In the genomic region with DNA sequence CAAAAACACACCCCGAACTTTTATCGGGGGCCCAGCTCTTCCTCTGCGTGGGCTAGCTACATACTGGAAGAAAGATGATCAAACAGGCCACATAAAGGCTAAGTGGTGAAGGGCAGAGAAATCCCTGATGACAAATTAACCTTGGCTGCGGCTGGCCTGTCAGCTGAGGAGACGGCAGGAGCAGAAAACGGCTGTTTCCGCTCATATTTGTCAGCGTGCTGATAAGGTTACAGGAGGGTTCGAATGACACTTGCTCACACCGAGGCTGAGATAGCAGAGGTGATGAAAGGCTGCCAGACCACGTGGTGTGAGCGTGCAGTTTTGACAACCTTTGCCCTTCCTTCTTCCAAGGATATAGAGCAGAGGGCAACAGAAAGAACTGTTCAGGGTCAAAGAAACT, we compare ENCODE assay signal across 7 mouse cellular contexts. TPM values are rescaled to one million over a fixed set of nuclear protein-coding genes. Genes with fewer than 3 reads are reported as not detected.
A peak's percentile ranks its signal among the peaks of the same experiment; 100 is the strongest.
DNase-seq lines count a peak whose midpoint lies in the region; ATAC-seq and TF ChIP-seq lines count a peak whose summit lies in the region.

No protein-coding gene starts in this region.

- H3K36me3 ChIP-seq in G1E (replicated peaks) = peaks cover 16% of the 10 kb centered on the region
- H3K36me3 ChIP-seq in hindbrain, embryonic 11.5 days (ENCODE audit: control insufficient read depth, insufficient read depth, low read length) = no peaks in the 10 kb centered on the region
- H3K36me3 ChIP-seq in limb, embryonic 13.5 days = no peaks in the 10 kb centered on the region

- no peaks in the 10 kb centered on the region for H3K27me3 ChIP-seq in G1E (ENCODE audit: insufficient read depth, low read length)
- H3K27me3 ChIP-seq in hindbrain, embryonic 11.5 days (ENCODE audit: control insufficient read depth, insufficient read depth, low read length) = no peaks in the 10 kb centered on the region; the same call in 1 of the 2 replicates
- H3K27me3 ChIP-seq in limb, embryonic 13.5 days = no peaks in the 10 kb centered on the region

- H3K9ac ChIP-seq in hindbrain, embryonic 11.5 days (ENCODE audit: low read depth, low read length) = no peak overlapping the region
- 0 out of 2 replicates have a peak overlapping the region, but pooled peaks have one; percentile 9 for H3K9ac ChIP-seq in limb, embryonic 13.5 days

- no peak for TF ChIP-seq CTCF in G1E (IDR thresholded peaks at IDR 0.05; ENCODE audit: low read depth, low read length)

- H3K9me3 ChIP-seq in G1E (replicated peaks) = no peaks in the 10 kb centered on the region
- no peaks in the 10 kb centered on the region for H3K9me3 ChIP-seq in hindbrain, embryonic 11.5 days (ENCODE audit: control insufficient read depth, low read length)
- H3K9me3 ChIP-seq in limb, embryonic 13.5 days = no peaks in the 10 kb centered on the region

- 31% methylated on average over 12 of the region's 12 CpGs for WGBS in hindbrain, embryonic 11.5 days
- 19% methylated on average over 12 of the region's 12 CpGs for WGBS in limb, embryonic 13.5 days

- DNase-seq in G1E (ENCODE audit: low spot score) = peak; percentile 60
- DNase-seq in adrenal gland, postnatal 25 days = peak; percentile 59
- DNase-seq in hindbrain, embryonic 11.5 days (ENCODE audit: low spot score) = peak; percentile 22
- peak; percentile 16 for DNase-seq in thymus, postnatal 14 days
- DNase-seq in layer of hippocampus, postnatal 36 days = no peak
- DNase-seq in gastrocnemius, postnatal 25 days = no peak

- peaks cover 61% of the 10 kb centered on the region for H3K4me1 ChIP-seq in G1E (ENCODE audit: insufficient read depth, low read depth, low read length)
- H3K4me1 ChIP-seq in hindbrain, embryonic 11.5 days (replicated peaks; ENCODE audit: control insufficient read depth, insufficient read depth, low read length) = no peaks in the 10 kb centered on the region; the same call in 1 of the 2 replicates
- peaks cover 16% of the 10 kb centered on the region for H3K4me1 ChIP-seq in limb, embryonic 13.5 days

- peak; percentile 96 for ATAC-seq in G1E (ENCODE audit: extremely low read depth, insufficient number of reproducible peaks, low FRiP score, poor library complexity, severe bottlenecking)
- no peak for ATAC-seq in hindbrain, embryonic 11.5 days (ENCODE audit: low FRiP score)
- no peak for ATAC-seq in limb, embryonic 13.5 days (ENCODE audit: low FRiP score, low read depth)

- H3K27ac ChIP-seq in hindbrain, embryonic 11.5 days (ENCODE audit: low read depth, low read length) = no peak overlapping the region
- H3K27ac ChIP-seq in limb, embryonic 13.5 days = no peak overlapping the region

- H3K4me2 ChIP-seq in hindbrain, embryonic 11.5 days (replicated peaks; ENCODE audit: low read depth, low read length) = no peak overlapping the region
- H3K4me2 ChIP-seq in limb, embryonic 13.5 days (replicated peaks) = no peak overlapping the region; the same call in 1 of the 2 replicates

- H3K4me3 ChIP-seq in G1E (ENCODE audit: low read depth, low read length) = peak overlapping the region; percentile 54; the same call in 1 of the 2 replicates
- H3K4me3 ChIP-seq in hindbrain, embryonic 11.5 days (ENCODE audit: low read depth, low read length) = no peak overlapping the region
- no peak overlapping the region for H3K4me3 ChIP-seq in limb, embryonic 13.5 days

RNA-seq across cellular contexts. Expression of a gene that starts 19.3 kb away (rescaled TPM):
- total RNA-seq in G1E (2014; fragmentation: Nextera tagmentation) (24.0 and 97.7 TPM in 2 replicates), G1E (2017) (1.7 and 1.8 TPM in 2 replicates)
- polyA plus RNA-seq in G1E (2012) = 1.4 and 1.9 TPM in 2 replicates
- 13.2 and 17.5 TPM in 2 replicates for total RNA-seq in adrenal gland, postnatal 25 days (2021)
- 3.3 and 3.7 TPM in 2 replicates for polyA plus RNA-seq in hindbrain, embryonic 11.5 days (2014; fragmentation: Nextera tagmentation; extraction: Ambion mirVana)
- polyA plus RNA-seq in limb, embryonic 13.5 days (2015; fragmentation: Nextera tagmentation; extraction: Ambion mirVana) = 4.4 and 6.2 TPM in 2 replicates
- 1 to 10 TPM; 2.4 to 2.8 TPM for total RNA-seq in layer of hippocampus, postnatal 36 days (2021)
- total RNA-seq in gastrocnemius, postnatal 25 days (2021) = 1 to 10 TPM in 1 of 2 experiments, under 1 TPM in 1; 0.13 to 1.1 TPM

Comparison
In these comparisons a context has a peak if more than half of its experiments do, and no peak if none do; other contexts are left out.
1. DNase-seq: peak in G1E (single experiment), adrenal gland, postnatal 25 days (single experiment), hindbrain, embryonic 11.5 days (single experiment) and thymus, postnatal 14 days (single experiment); none in layer of hippocampus, postnatal 36 days (0 of 2) and gastrocnemius, postnatal 25 days (single experiment).